Mouse (Mus musculus) CH12F3 (cell line): Measurements from ENCODE around the gene Vsig10.

Experiments
- in situ Hi-C: fragments of 300-500 bp; cut with MboI; formaldehyde crosslinking; loops from 2 replicates; pipeline ENCODE4 v1.14.3; 2020; ENCODE audit warnings: low sequenced_read_pairs

Gene Vsig10

DNA sequence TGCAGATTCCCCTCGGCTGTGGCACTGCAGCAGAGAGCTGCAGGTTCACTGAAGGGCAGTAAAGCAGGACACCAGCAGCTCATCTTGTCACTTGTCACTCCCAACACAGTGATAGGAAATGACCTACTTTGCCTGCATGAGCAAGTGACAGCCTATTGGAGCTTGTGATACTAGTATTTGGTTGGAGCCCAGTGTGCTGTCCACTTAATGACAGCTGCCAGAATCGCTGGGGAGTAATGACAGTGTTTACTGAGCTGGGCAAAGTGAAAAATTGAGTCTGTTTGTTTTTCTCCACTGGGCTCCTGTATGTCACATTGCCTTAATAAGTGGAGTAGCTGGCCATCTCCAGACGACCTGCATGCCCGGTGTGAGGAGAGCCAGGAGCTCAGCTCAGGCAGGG, 61.3 kb downstream of the Vsig10 start:
- in situ Hi-C loops = loop anchor here (10.0 kb wide), 1 partner anchor 115 kb away; no protein-coding TSS in a partner anchor

DNA sequence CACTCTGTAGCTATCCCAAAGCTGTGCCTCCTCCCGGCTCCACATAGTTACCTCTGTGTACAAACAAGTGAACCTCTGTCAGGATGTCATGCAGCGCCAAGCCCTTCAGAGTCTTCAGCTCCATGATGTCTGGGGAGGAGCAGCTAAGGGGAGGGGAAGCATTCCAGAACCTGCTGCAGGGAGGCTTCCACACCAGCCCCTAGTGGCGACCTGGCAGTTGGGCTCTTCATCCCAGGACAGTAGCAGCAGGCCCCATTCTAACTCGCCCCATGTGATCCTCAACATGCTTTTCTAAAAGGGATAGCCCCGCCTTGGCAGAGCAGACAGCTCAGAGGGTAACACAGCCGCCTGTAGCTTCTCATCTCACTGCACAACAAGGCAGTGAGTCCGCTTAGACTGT, 62.9 kb downstream of the Vsig10 start:
- in situ Hi-C loops = loop anchor here (10.0 kb wide), 1 partner anchor 113 kb away; no protein-coding TSS in a partner anchor

DNA sequence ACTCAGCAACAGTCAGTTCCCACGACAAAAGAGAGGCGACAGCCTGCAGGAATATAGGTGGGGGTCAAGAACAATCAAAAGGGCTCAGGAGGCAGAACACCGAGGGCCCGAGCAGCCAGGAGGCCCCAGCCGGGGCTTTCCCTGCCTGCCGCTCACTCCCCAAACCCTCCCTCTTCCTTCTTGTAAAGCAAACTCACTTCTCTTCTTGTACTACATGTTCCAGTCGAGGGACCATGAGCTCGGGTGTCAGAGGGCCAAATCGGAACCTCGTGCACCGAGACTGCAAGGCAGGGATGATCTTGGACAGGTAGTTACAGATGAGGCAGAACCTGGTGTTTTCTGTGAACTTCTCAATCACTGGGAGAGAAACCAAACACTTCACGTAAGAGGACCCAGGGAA, 64.3 kb downstream of the Vsig10 start:
- in situ Hi-C loops = loop anchor here (10.0 kb wide), 1 partner anchor 112 kb away; no protein-coding TSS in a partner anchor

DNA sequence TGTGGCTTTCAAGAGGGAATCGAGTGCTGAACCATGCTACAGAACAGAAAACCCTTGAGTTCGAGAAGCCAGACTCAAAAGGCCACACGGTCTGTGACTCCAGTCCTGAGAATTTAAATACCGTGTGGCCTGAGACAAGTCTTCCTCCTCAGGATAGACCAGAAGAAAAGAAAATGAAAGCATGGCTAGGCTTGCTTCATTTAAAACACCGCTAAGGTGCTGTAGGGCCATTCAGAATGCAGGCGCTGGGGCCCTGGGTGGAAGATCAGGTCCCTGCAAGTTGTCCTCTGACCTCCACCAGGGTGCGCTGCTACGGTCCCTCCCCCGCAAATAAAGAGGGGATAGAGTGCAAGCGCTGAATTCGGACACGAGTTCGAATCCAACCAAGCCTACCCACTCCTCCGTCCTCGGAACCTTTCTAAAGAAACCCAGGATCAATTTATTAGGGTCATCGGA, 69.4 kb downstream of the Vsig10 start:
- in situ Hi-C loops = loop anchor here (10.0 kb wide), 1 partner anchor 106 kb away; no protein-coding TSS in a partner anchor

DNA sequence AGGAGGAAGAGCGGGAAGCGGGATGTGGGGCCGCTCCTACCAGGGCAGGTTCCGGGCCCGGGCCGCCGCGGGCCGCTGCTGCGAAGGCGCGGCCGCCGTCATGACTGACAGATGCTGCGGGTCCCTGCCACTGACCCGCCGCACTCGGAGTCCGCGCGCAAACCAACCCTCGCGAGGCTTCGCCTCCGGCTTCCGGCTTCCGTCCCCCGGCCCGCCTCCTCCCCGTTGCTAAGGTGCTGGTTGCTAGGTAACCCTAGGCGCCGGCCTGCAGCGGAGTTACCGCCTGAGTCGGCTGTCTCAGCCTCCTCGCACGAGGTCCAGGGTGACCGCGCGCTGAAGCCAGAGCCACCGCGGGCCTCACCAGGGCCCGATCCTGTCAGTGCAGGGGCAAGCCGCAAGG, 70.0 kb downstream of the Vsig10 start, which contains the start of gene Rfc5:
Rfc5 (minus strand) TSS at position 171 of the 400 bp plus-strand sequence.
- in situ Hi-C loops = loop anchor here (10.0 kb wide), 1 partner anchor 106 kb away; no protein-coding TSS in a partner anchor

DNA sequence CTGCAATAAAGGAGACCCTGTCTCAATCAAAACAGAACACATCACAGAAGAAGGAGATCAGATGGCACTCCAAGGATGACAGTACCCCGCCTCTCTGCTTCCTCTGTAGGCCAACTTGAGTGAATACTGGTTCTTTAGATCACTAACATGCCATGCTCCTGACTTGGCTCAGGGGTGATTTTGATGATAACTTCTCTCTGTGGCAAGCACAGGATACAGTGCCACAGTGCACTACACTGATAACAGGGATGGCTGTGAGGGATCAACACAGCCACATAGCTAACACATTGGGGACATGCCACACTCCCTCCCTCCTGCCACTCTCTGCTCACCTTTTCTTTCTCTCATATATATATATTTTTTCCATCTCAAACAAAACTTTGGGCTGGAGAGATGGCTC, 72.0 kb downstream of the Vsig10 start:
- in situ Hi-C loops = no loop called here

DNA sequence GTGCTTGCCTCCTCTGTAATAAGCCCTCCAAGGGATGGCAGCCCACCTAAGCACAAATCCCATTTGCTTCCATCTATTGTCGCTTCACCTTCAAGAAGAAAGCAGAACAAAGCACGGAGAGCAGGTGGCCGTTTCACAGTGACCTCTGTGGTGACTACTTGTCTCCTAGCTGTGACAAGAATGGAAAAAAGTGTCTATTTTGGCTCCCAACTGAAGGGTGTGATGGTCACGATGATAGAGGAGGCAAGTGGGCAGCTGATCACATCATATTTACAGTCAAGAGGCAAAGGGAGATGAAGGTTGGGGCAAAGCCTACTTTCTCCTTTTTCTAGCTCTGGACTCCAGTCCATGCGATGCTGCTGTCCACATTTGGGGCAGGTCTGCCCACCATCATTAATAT, 77.0 kb downstream of the Vsig10 start:
- in situ Hi-C loops = no loop called here

DNA sequence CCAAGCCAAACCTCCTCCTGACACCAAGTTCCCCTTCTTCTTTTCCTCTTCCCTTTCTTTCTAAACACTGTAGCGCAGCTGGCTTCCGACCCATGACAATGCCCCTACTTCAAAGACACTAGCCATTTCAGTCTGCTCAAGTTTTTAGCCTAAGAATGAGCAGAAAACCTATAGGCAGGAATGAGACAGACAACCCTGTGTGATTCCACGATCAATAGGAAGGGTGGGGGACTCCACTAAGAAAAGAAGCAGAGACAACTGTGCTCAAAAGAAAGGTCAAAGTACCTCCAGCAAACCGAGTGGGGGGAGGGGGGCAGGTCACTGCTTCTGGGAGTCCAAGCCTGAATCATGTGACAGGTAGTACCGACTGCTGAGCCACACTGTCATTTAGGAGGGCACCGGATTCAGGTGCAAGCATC, 77.7 kb downstream of the Vsig10 start:
- in situ Hi-C loops = no loop called here

DNA sequence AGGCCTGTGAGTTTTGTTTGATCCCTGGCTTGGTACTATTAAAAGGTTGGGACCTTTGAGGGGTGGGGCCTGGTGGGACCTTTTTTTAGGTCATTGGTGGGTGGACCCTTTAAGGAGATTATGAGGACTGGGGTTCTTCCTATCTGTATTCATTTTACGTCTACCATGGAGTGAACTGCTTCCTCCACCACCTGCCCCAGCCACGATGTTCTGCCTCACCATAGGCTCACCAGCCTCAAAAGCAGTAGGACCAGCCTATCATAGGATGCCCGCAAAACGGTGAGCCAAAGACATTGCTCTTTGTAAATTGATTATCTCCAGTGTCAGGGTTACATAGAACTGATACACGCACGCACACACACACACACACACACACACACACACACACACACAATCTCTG, 78.5 kb downstream of the Vsig10 start:
- in situ Hi-C loops = no loop called here

DNA sequence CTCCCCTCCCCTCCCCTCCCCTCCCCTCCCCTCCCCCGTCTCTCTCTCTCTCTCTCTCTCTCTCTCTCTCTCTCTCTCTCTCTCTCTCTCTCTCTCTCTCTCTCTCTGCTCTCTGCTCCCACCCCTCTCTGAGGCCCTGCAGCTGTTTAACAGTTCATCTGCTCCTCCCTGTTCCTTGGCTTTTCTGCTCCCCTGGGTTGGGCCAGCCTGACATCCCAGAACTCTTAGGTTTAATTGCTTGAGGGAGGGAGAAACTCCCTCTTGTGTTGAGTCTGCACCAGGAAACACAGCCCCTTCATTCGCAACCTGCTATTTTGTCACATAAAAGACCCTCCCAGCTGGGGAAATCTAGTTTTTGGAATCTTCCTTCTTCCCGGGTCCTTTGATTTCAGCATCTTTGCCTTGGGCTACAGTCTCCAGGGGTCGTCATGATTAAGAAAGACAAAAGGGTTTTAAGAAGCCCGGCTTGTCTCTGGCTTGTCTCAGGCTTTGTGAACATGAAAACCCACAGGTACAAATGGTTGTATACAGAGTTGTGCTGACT, 79.2 kb downstream of the Vsig10 start:
- in situ Hi-C loops = no loop called here

DNA sequence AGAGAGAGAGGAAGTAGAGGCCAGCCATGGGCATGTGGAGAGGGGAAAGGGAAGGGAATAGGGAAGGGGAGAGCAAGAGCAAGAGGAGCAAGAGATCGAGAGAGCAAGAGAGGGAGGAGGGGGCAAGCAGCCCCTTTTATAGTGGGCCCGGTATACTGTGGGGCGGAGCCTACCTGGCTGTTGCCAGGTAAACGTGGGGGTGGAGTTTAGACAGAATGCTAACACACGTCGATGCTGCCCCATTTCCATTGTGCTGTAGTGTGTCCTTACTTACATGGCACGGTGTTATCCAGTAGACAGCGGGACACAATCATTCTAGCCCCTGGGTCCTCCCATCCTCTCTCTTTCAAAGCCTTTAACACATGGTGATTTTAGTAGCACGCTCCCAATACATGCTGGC, 80.4 kb downstream of the Vsig10 start:
- in situ Hi-C loops = no loop called here

DNA sequence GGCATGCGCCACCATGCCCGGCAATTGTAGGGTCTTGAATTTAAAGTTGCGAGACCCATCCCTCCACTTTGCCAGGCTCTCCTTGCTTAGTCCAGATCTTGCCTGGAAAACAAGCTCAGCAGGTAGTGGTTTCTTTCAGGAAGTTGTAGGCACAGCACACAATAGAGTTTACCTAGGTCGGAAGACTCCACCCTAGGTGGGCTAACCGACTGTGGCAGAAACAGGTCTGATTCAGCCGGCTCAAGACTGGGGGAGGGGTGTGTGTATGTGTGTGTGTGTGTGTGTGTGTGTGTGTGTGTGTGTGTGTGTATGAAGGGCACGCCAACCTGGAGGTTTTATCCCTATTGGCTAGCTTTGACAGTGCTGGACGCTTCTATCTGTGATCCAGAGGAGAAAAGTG, 84.7 kb downstream of the Vsig10 start:
- in situ Hi-C loops = no loop called here
